Comparison of ENCODE assay signal across 8 mouse cellular contexts in genomic region chr6:108098171-108098845, GRCm38 (mm10). TPM values are rescaled to one million over a fixed set of nuclear protein-coding genes. Genes with fewer than 3 reads are reported as not detected.
DNase-seq lines count a peak whose midpoint lies in the region; ATAC-seq and TF ChIP-seq lines count a peak whose summit lies in the region.

No protein-coding gene starts in this region.

- no peaks in the 10 kb centered on the region for H3K4me1 ChIP-seq in forebrain, embryonic 14.5 days (ENCODE audit: control insufficient read depth, insufficient read depth, low read length)
- H3K4me1 ChIP-seq in lung, adult 2 months (ENCODE audit: control insufficient read depth, insufficient read depth, low read length), result peaks cover 4% of the 10 kb centered on the region; the same call in 1 of the 2 replicates
- H3K4me1 ChIP-seq in neural tube, embryonic 14.5 days (ENCODE audit: control insufficient read depth, insufficient read depth, low read length), result 0 out of 2 replicates have a peak, but pooled peaks cover 2% of the 10 kb centered on the region
- no peaks in the 10 kb centered on the region for H3K4me1 ChIP-seq in testis, adult 2 months (ENCODE audit: control insufficient read depth, insufficient read depth, low read length)

- no peaks in the 10 kb centered on the region for H3K9me3 ChIP-seq in forebrain, embryonic 14.5 days (replicated peaks; ENCODE audit: control insufficient read depth, low read length)
- no peaks in the 10 kb centered on the region for H3K9me3 ChIP-seq in neural tube, embryonic 14.5 days (ENCODE audit: control insufficient read depth, low read length)

- peak; percentile 90 for ATAC-seq in forebrain, embryonic 14.5 days
- peak; percentile 77; the same call in 1 of the 2 replicates for ATAC-seq in neural tube, embryonic 14.5 days (ENCODE audit: low read depth)

- no peak overlapping the region for H3K27ac ChIP-seq in forebrain, embryonic 14.5 days (ENCODE audit: low read depth, low read length)
- H3K27ac ChIP-seq in neural tube, embryonic 14.5 days (ENCODE audit: low read depth, low read length), result no peak overlapping the region
- no peak overlapping the region for H3K27ac ChIP-seq in testis, adult 2 months (ENCODE audit: control insufficient read depth, insufficient read depth, low read depth, low read length)

- H3K4me3 ChIP-seq in forebrain, embryonic 14.5 days (ENCODE audit: low read depth, low read length), result no peak overlapping the region
- H3K4me3 ChIP-seq in lung, adult 2 months (replicated peaks; ENCODE audit: extremely low read depth, low read depth, low read length), result no peak overlapping the region
- no peak overlapping the region for H3K4me3 ChIP-seq in neural tube, embryonic 14.5 days (ENCODE audit: low read depth, low read length)
- no peak overlapping the region for H3K4me3 ChIP-seq in testis, adult 2 months (ENCODE audit: control insufficient read depth, low read depth, low read length)

- intact Hi-C loops in heart, postnatal 25 days (cut with DNase I), result loop anchor here (1.0 to 5.0 kb wide), 4 partner anchors 134 to 614 kb away; no protein-coding TSS in a partner anchor

- WGBS in forebrain, embryonic 14.5 days, result 15% methylated on average over 9 of the region's 9 CpGs
- WGBS in lung, adult 2 months, result 8% methylated on average over 9 of the region's 9 CpGs
- WGBS in neural tube, embryonic 14.5 days, result 17% methylated on average over 9 of the region's 9 CpGs

- no peak for TF ChIP-seq POLR2A in lung, adult 2 months (IDR thresholded peaks at IDR 0.05; ENCODE audit: borderline replicate concordance, extremely low read depth, low read depth, low read length)
- TF ChIP-seq POLR2A in testis, adult 2 months (IDR thresholded peaks at IDR 0.05; ENCODE audit: control insufficient read depth, low read depth, low read length), result no peak

- H3K9ac ChIP-seq in forebrain, embryonic 14.5 days (ENCODE audit: low read length), result no peak overlapping the region
- H3K9ac ChIP-seq in neural tube, embryonic 14.5 days (replicated peaks; ENCODE audit: low read depth, low read length), result no peak overlapping the region

- H3K27me3 ChIP-seq in forebrain, embryonic 14.5 days (replicated peaks; ENCODE audit: control insufficient read depth, insufficient read depth, low read length), result no peaks in the 10 kb centered on the region
- no peaks in the 10 kb centered on the region for H3K27me3 ChIP-seq in neural tube, embryonic 14.5 days (ENCODE audit: control insufficient read depth, insufficient read depth, low read length)
- H3K27me3 ChIP-seq in testis, adult 2 months (ENCODE audit: control insufficient read depth, insufficient read depth, low read length), result no peaks in the 10 kb centered on the region

- no peak for TF ChIP-seq CTCF in lung, adult 2 months (IDR thresholded peaks at IDR 0.05; ENCODE audit: insufficient read depth, low read length)
- TF ChIP-seq CTCF in testis, adult 2 months (IDR thresholded peaks at IDR 0.05; ENCODE audit: control insufficient read depth, insufficient read depth, insufficient replicate concordance, low read depth, low read length), result 0 out of 2 replicates have a peak, but pooled peaks have one; percentile 5

- no peaks in the 10 kb centered on the region for H3K36me3 ChIP-seq in forebrain, embryonic 14.5 days (ENCODE audit: control insufficient read depth, insufficient read depth, low read length)
- H3K36me3 ChIP-seq in neural tube, embryonic 14.5 days (ENCODE audit: control insufficient read depth, insufficient read depth, low read length), result no peaks in the 10 kb centered on the region
- H3K36me3 ChIP-seq in testis, adult 2 months (ENCODE audit: control insufficient read depth, insufficient read depth, low read length), result no peaks in the 10 kb centered on the region

- peak; percentile 85 for DNase-seq in CD4-positive helper T cell, adult 2 months (ENCODE audit: low read depth, low spot score)
- peak; percentile 57 to 69 for DNase-seq in adrenal gland, postnatal 36 days
- peak; percentile 91 for DNase-seq in forebrain, embryonic 14.5 days (ENCODE audit: low spot score)
- peak; percentile 46 for DNase-seq in heart, postnatal 25 days (ENCODE audit: low spot score)
- DNase-seq in kidney, postnatal 4 days, result peak; percentile 69 to 81
- DNase-seq in lung, adult 2 months, result peak; percentile 33

- peak overlapping the region; percentile 14; the same call in 1 of the 2 replicates for H3K4me2 ChIP-seq in forebrain, embryonic 14.5 days (ENCODE audit: low read length)
- peak overlapping the region; percentile 19; the same call in 1 of the 2 replicates for H3K4me2 ChIP-seq in neural tube, embryonic 14.5 days (ENCODE audit: low read depth, low read length)

RNA-seq across cellular contexts. Expression of gene Setmar, which starts 33.5 kb away (rescaled TPM):
- 1 to 10 TPM; 5.4 to 6.4 TPM for total RNA-seq in adrenal gland, postnatal 36 days (2021)
- polyA plus RNA-seq in forebrain, embryonic 14.5 days (2014; fragmentation: Nextera tagmentation; extraction: Ambion mirVana), result 7.7 TPM in 2 replicates
- total RNA-seq in heart, postnatal 25 days (2021), result 1 to 10 TPM; 3.0 to 3.7 TPM
- polyA plus RNA-seq in lung, adult 2 months (2012; rRNA removed), result 1.5 and 2.9 TPM in 2 replicates
- 5.6 and 6.2 TPM in 2 replicates for polyA plus RNA-seq in neural tube, embryonic 14.5 days (2014; fragmentation: Nextera tagmentation; extraction: Ambion mirVana)
- polyA plus RNA-seq in testis, adult 2 months (2012; rRNA removed), result 0.71 and 0.93 TPM in 2 replicates

Comparison
In these comparisons a context has a peak if more than half of its experiments do, and no peak if none do; other contexts are left out.
1. DNase-seq: peak in every context shown above with its lines; median percentile 91 in forebrain, embryonic 14.5 days; 85 in CD4-positive helper T cell, adult 2 months; 75 in kidney, postnatal 4 days; 63 in adrenal gland, postnatal 36 days; 46 in heart, postnatal 25 days; 33 in lung, adult 2 months.